Mouse (Mus musculus) CH12F3 (cell line): ENCODE data around the gene Gpc3.

Experiments
- in situ Hi-C: fragments of 300-500 bp; cut with MboI; formaldehyde crosslinking; loops from 2 replicates; pipeline ENCODE4 v1.14.3; 2020; ENCODE audit warnings: low sequenced_read_pairs

The Gpc3 gene

DNA sequence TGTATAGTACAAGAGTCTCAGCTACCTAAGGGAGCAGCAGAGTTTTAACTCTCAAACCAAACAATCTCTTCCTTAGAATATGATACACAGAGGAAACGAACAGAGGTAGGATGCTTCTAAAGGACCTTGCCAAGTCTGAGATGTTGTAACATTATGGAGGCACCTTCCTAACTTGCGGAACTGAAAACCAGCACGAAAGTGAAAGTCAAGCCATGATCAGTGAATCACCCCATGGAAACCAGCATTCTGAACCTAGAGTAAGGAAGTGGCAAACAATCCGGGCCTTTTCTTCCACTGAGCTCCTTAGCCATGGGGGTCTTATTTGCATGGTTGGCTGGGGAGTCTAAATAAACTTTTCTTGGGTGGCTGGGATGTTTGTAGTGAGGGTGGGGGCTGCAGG lies 53.8 kb downstream of the Gpc3 start:
- in situ Hi-C loops: no loop called here

DNA sequence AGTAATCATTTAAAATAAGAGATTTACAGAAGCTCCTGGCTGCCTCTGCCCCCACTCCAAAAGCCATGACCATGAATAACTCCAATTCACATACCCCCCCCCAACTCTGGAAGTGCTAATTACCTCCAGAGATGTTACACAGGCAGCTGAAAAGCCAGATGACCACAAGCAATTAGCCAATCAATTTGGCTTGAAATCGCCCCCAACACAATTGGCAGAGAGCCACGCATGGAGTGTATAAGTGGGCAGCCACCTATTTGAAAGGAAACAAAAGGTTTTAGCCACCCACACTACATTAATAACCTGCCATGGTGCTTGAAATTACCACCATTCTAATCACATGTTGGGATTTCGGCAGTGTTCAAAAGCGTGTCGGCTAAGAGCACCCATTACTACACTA lies 55.2 kb downstream of the Gpc3 start:
- in situ Hi-C loops: no loop called here

DNA sequence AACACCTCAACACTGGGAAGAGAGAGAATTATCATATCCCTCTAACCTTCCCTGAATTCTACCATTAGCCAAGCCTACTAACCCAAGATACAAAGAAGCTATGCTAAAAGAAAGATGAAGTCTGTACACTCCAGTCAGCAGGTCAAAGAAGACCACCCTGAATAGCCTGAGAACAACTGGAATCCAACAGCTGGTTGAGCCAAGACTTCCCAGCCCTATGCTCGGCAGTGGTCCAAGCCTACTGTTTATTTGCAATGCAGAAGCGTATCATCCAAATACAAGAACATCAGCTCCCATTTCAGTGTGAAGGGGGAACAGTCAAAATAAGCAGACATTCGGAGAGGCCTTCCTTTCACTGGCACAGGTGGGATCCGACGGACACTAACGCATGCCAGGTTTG lies 56.3 kb downstream of the Gpc3 start:
- in situ Hi-C loops: no loop called here

DNA sequence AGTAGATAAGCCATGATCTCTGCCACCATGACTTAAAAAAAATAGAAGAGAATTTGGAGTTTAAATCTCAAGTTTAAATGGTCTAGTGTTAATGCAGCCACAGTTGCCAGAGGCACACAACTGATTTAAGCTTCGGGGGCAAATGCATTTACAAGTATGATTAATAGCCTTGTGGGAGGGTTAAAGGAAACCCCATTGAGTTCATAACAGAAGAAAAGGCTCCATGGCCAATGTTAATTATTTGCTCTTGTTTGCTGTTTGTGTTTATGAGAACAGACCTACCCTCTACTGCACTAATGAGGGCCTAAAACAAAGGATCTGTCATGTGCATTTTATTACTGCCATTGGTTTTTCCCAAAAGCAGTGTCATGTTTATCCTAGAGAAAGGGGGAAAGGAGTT lies 62.5 kb downstream of the Gpc3 start:
- in situ Hi-C loops: no loop called here

DNA sequence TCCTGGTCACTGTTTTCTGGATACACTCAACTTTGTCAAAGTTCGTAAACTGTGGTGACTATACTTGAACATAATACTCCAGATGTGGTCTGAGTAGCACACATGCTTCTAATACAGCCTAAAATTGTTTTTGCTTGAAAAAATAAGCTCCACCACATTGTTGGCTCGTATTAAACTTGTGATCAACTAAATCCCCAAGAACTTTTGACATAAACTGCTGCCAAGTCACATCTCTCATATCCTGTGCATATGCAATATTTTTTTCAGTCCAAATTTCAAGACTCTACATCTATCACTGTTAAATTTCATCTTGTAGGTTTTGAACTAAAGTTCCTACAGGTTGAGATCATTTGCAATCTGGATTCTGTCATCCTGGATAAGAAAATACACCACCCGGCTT lies 69.1 kb downstream of the Gpc3 start:
- in situ Hi-C loops: no loop called here

DNA sequence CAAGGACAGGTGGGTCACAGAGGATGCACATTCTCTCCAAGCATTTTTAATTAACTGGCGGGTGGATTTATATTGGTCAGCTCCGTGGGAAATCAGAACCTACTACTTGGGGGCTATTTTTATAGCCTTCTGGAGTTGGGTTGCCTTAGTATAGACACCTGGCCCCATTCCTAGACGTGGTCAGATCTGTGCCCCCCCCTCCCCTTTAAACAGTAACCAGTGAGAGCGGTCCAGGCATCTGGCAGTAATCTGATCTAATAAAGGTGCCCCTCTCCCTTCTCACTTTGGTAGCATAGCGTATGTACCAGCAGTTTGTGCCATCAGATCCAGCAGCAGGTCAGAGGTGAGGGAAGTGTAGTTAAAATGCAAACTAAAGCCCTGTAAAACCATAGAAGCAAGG lies 76.5 kb downstream of the Gpc3 start:
- in situ Hi-C loops: no loop called here

DNA sequence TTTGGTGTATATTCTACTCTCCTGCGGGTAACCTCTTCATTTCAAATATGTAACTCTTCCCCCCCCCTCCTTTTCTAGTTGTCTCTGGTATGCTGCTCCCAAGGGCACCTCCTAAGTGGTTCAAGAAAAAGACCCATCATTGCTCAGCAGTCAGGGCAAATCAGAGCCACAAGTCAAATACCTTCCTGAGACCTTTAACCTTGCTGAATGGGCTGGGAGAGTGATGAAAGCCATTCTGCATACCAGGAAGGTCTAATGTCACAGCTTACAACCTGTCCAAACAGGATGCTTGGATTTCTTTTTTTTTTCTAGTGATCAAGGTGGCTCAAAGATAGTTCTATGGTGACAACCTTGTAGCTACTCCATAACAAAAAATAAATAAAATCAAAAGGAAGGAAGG lies 80.0 kb downstream of the Gpc3 start:
- in situ Hi-C loops: no loop called here

DNA sequence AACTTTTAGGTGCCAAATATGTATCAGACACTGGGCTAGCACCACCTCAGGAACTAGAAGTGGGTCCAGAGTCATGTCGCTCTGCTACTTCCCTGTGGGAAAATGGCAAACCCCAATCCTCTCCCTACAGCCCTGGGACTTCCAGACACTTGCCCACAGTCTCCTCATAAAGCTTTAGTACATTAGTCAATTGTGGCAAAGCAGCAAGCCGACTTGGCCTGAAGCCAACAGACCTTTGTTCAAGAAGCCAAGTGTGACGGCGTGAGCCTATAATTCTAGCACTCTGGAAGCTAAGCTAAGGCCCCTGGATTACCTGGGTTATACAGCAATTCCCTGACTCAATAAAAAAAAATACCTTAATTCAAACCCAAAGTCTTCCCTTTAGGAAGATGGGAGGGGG lies 80.7 kb downstream of the Gpc3 start:
- in situ Hi-C loops: no loop called here

DNA sequence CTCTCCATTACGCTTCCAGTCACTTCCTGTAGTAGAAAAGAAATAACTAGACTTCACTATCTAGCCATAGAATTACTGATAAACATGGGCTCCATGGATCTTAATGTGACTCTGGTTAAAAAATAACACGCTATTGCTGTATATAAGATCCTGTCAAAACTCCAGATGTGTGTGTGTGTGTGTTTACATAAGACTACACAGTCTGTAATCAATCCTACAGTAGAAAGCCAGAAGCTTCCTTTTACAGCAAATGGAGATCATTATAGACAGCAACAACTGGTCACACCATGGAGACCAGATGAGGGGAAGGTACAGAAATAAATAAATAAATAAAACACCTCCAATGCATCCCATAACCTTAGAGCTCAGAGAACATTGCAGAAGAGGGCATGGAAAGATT lies 81.6 kb downstream of the Gpc3 start:
- in situ Hi-C loops: no loop called here

DNA sequence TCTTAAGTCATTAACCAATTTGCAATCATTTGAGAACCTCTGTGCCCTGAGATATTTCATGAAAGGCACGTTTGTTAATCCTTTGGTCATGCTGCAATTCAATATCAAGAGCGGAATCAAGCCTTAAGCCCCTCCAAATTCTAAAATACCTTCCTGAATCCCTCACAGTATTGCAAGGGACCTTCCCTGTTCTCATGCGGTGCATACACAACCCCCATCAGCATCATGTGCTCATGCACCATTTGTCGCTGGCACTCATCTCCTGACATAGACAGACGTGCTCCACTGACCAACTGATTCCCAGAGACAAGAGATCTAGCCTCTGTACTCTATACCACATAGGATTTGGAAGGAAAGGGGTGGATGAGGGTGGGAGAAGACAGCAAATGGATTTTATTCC lies 87.7 kb downstream of the Gpc3 start:
- in situ Hi-C loops: no loop called here

DNA sequence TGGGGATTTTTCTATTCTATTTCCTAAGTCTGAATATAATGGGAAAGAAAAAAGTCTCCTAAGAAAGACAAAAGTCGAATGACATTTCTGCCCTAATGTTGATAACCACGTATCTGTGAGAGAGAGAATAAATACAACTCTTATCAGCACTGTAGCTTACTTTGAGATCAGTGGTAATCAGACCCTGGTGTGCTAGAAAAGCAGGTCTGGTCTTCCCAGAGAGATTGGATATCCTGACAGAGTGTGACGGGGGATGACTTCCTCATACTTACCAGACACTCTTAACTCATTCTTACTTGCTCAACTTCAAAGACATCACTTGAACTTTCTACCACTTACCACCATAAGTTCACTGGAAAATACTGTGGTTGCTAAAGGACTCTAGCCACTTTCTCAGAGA lies 88.6 kb downstream of the Gpc3 start:
- in situ Hi-C loops: no loop called here

DNA sequence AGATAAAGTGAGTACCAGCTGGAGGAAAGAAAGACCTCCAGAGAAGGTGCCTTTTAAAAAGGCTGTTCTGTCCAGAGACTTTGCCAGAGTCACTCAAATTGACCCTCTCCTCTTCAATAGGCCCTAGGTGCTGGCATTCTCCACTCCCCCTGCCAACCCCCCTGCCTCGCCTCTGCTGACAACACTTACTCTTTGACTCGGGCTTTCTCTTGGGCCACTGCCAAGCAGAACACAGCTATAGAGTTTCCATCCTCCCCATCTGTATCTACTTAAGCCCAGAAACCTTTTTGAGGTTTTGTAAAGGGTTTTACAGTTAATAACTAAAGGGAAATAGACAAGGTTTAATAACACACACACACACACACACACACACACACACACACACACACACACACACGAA lies 99.2 kb downstream of the Gpc3 start:
- in situ Hi-C loops: no loop called here

DNA sequence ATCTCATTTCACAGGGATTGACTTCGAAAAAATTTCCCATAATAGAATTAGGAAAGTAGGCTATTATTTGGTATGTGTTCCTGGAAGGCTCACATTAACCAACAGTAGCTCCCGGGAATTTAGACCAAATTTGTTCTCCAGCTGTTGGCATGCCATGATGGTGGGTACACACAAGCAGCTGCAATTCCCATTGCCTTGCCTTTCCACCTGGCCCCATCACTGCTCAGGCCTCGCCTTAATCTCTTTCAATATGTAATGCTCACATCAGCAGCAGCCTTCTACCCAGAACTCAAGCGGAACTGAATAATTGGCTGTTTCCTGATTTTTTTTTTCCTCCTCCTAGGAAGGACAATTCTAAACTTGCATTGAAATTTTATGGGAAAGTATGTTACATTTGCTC lies 102.6 kb downstream of the Gpc3 start:
- in situ Hi-C loops: no loop called here

DNA sequence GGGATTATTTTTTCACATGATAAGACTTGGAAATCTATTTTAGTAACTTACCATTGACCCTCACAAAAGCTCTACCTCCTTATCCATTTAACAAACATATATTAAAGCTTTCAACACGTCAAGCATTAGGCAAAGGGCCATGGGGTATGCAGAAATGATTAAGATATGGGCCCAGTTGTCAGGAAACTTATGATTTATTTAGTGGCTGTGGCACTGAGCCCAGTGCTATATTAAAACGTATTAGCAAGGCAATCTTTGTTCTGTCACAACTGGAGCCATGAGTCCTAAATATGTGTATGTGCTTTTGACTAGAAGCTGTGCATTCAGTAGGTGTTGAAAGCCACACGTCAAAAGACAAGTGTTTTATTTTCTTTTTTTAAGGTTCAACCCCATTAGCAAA lies 109.9 kb downstream of the Gpc3 start:
- in situ Hi-C loops: no loop called here

DNA sequence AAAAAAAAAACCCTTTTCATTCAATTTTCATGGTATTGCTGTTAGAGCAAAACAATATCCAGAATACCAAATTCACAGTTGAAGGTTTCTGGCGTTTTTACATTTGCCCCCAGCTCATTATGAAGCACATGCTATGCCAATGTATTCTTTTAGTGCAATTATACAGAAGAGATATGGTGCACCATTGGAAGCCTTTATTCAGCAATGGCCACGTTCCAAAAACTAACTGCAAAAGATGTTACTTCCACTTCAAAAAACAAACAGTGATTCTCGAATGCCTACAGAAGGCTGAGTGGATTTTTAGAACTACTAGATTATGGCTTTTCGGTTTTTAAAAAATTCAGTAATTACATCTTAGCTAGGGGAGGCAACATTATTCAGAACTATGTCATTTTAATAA lies 124.3 kb downstream of the Gpc3 start:
- in situ Hi-C loops: no loop called here

DNA sequence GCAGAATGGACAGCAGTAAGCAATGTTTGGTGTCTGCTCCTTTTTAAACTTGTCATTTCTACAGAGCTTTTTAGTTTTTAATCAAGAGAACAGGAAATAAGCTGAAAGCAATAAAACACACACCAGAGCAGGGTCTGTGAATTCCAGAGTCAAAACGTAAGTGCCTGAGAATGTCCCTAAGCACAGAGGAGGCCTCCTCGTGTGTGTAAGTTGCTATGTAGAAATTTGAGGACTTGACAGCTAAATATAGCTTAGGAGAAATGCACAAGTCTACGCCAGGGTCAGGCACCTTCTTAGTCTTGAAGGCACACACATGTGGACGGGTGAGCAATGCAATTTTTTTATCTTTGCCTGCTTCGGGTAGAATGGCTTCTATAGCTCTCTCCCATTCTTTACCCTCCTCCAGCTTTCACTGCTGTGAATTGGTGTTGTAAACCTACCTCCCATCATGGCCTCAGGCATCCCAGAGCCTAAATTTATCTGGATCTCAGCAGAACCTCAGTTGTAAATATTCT lies 158.6 kb downstream of the Gpc3 start:
- in situ Hi-C loops: no loop called here

DNA sequence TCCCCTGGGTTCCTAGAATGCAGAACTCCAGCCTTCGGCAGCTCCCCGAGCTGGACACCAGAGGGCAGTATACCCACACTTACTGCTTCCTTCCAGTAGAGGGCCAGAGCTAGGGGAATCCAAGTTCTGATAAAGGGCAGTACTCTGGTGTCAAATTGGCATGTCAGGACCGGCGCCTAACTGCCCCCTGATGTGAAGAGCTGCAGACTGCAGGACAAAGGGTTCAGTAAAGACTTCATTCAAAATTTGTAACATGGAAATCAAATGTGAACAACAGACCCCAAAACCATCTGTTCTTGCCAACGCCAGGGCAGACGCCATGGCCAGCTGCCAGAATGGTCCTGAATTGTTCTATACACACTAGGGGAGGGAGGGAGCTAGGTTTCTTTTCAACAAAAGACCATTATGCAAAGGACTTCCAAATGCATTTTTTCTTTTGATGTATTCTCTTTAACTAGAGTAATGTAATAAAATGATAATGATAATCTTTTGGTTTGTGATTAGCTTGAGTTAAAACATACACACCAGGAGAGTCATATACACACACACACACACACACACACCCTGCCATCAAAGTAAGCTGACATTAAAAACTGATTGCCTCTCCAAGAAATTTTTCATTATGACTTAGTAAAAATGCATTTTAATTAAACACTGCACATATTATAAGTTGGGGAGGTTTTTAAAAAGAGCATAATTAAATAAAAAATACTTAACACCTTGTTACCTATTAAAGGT lies 160.1 kb downstream of the Gpc3 start:
- in situ Hi-C loops: no loop called here

DNA sequence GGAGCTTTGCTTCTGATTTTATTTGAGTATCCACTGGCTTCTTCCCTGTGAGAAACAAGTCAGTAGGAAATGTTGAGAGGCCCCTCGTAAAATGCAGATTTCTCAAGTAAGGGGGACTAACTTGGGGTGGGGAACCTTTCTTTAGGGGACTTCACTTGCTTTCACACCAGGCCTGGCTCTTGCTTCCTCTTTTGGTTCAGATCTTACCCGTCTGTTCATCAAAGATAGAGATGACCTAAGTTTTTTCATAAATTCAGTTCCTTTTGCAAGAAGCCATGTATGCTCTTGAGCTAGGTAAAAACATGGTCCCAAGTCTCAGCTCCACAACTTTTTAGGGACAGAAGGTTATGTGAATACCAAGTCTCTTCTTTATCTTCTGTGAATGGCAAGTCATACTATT lies 164.6 kb downstream of the Gpc3 start:
- in situ Hi-C loops: no loop called here

DNA sequence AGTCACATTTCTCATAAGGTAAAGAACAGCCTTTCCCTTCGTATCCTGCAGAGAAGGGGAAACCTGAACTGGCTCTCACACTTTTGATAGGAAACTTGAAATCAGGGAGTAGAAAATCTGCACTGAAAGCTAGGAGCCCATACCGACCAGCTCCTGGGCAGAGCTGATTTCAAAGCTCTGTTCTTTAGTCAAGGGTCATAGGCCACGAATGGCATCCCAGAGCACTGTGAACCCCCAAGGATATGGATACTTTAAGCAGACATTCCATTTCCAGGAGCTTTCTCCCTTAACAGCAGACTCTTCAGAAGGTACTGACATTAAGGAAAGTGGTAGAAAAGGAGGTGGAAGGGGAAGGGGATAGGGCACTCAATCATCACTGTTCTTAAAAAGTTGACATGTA lies 165.3 kb downstream of the Gpc3 start:
- in situ Hi-C loops: no loop called here

DNA sequence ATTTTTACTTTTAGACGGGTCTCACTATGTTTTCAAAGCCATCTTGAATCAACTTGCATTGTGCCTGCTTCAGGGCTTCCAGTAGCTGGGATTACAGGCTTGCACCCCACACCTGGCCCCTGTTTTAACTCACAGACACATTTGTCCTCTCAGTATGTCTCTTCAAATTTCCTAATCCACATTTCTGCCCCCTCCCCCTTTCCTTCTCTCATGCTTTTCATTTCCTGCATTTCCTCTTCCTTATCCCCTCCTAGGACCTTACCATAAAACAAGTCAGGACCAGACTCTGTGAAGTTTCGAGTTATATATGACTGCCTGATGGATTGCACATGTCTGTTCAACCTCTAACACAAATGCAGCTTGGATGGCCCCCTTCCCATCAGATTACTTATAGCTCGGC lies 167.2 kb downstream of the Gpc3 start:
- in situ Hi-C loops: no loop called here

DNA sequence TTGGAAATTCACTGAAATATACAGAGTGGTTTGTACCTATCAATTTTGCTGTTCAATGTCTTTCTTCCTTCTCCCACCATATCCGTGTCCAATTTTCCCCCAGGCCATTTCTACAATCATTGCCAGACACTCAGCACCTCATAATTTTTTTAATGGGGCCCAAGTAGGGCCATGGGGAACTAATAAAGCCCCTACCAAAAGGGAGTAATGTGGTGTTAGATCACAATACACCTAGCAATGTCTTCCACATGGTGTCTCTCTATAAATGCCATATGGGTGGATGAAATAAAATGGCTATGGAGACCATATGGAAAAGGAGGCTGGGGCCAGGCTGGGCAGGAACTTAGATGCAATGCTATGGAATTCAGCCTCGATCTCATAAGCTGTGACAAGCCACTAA lies 168.8 kb downstream of the Gpc3 start:
- in situ Hi-C loops: no loop called here

DNA sequence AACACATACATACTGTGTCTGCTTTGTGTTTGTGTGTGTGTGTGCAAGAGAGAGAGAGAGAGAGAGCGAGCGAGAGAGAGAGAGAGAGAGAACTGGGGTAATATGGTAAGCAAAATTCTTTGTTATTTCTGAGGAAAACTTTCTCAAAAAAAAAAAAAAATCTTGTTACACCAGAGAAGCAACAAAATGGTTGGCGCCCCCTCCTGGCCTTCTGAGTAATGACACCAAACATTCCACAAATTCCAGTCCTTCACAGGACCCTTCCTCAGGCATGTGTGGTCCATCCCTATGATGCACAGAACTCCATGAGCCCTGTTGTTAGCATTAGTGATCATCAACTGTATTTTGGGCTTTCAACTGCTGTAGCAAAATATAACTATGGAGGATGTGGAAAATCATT lies 172.0 kb downstream of the Gpc3 start:
- in situ Hi-C loops: no loop called here

DNA sequence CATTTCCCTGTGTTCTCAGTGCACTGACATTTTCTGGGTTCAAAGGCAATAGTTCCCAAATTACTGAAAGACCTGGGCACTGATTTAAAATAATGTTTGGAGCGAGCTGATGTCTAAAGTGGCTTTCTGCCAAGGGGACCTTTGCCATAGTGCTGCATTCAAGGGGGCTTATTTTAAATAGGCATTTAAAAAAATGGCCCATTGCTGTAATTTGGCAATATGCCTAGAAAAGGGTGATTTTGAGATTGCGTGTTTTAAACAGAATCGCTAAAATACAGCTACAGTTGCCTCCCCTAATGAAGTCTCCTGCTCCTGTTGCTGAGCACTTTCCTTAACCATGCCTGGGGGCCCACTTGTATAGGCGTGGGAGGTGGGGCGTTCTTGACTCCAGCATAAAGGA lies 174.3 kb downstream of the Gpc3 start:
- in situ Hi-C loops: no loop called here
